Mouse (Mus musculus) liver, adult 2 months (tissue): Measurements from ENCODE around the gene Sirpa. TPM values are rescaled to one million over a fixed set of nuclear protein-coding genes. Genes with fewer than 3 reads are reported as not detected.

ENCODE experiments used
- DNase-seq: peaks from one replicate; pipeline ENCODE4 v3.0.0-alpha.2; 2011; ENCODE audit warnings: low read depth, low spot score; ENCODE audit errors: extremely low read depth
- H3K27ac ChIP-seq: fragments of 200-500 bp; replicated peaks from 2 replicates; pipeline ENCODE4 v1.5.1; 2012; ENCODE audit warnings: low read depth, mild to moderate bottlenecking, control low read depth, inconsistent platforms, low read length; ENCODE audit not compliant: insufficient read depth
- H3K27me3 ChIP-seq: fragments of 200-500 bp; 2 replicates; pipeline ENCODE4 v1.6.1; 2012; ENCODE audit warnings: mild to moderate bottlenecking, moderate library complexity, low read length, inconsistent platforms; ENCODE audit not compliant: control insufficient read depth, insufficient read depth
- H3K36me3 ChIP-seq: fragments of 200-500 bp; 2 replicates; pipeline ENCODE4 v1.6.1; 2012; ENCODE audit warnings: low read length, inconsistent platforms; ENCODE audit not compliant: control insufficient read depth, insufficient read depth
- H3K4me1 ChIP-seq: fragments of 200-500 bp; 2 replicates; pipeline ENCODE4 v1.6.1; 2011; ENCODE audit warnings: low read length; ENCODE audit not compliant: control insufficient read depth, insufficient read depth
- H3K4me3 ChIP-seq: fragments of 200-500 bp; 2 replicates; pipeline ENCODE4 v1.5.1; 2011; ENCODE audit warnings: low read depth, mild to moderate bottlenecking, control low read depth, low read length, moderate library complexity; ENCODE audit not compliant: insufficient read depth
- H3K79me2 ChIP-seq: fragments of 200-500 bp; 2 replicates; pipeline ENCODE4 v1.6.1; 2012; ENCODE audit warnings: inconsistent platforms, mild to moderate bottlenecking, low read length, moderate library complexity; ENCODE audit not compliant: control insufficient read depth, insufficient read depth
- H3K9ac ChIP-seq: fragments of 200-500 bp; 2 replicates; pipeline ENCODE4 v1.6.1; 2012; ENCODE audit warnings: low read depth, mild to moderate bottlenecking, control low read depth, inconsistent platforms, low read length
- CTCF ChIP-seq: fragments of 200-500 bp; IDR thresholded peaks from 2 replicates; pipeline ENCODE4 v1.5.1; 2011; ENCODE audit warnings: low read depth, low read length, control low read depth
- POLR2A ChIP-seq: fragments of 200-500 bp; IDR thresholded peaks from 2 replicates; pipeline ENCODE4 v1.6.1; 2011; ENCODE audit warnings: low read length, control low read depth; ENCODE audit not compliant: insufficient read depth; ENCODE audit errors: extremely low read depth
- WGBS: fragments of 180-500 bp; shearing (Covaris S2); methylation state at CpG from one replicate; pipeline ENCODE4 v1.1.7; 2018; 5-methylcytosine and 5-hydroxymethylcytosine counted together
- polyA plus RNA-seq: library from polyadenylated mRNA; depleted of rRNA; stranded (reverse); fragments of >200 nt; gene quantifications from 2 replicates; pipeline ENCODE4 v1.2.3, GENCODE M21; 2012; rRNA removed
- total RNA-seq: library from RNA; depleted of rRNA; stranded (reverse); fragments of >200 nt; gene quantifications from 2 replicates; pipeline ENCODE4 v1.2.3, GENCODE M21; 2014; rRNA removed

The Sirpa gene
- total RNA-seq, result 12.4 and 22.9 TPM in 2 replicates
- 5.2 and 13.1 TPM in 2 replicates for polyA plus RNA-seq

GRCm38 (mm10) chr2:129592459-129593140, at the start of gene Sirpa:
Gene Sirpa, plus strand, starts transcription at chr2:129592835.
- TF ChIP-seq POLR2A, result 0 out of 2 replicates have a peak, but pooled peaks have one; percentile 23
- TF ChIP-seq CTCF, result 0 out of 2 replicates have a peak, but pooled peaks have one; percentile 6
- DNase-seq, result peak; percentile 53
- whole genome bisulfite sequencing, result 1% methylated on average over 42 of the region's 43 CpGs

GRCm38 (mm10) chr2:129544448-129544847, 48.2 kb upstream of the Sirpa start:
- Histone ChIP-seq H3K27ac (peak overlapping the region; percentile 1; the same call in 1 of the 2 replicates), H3K4me1 (no peaks in the 10 kb centered on the region; the same call in 1 of the 2 replicates), H3K79me2 (no peaks in the 10 kb centered on the region), H3K4me3 (no peak overlapping the region), H3K27me3 (no peaks in the 10 kb centered on the region), H3K9ac (no peak overlapping the region), H3K36me3 (no peaks in the 10 kb centered on the region)
- no peak for TF ChIP-seq POLR2A
- no peak for TF ChIP-seq CTCF
- peak; percentile 83 for DNase-seq
- WGBS, result 29% methylated on average over 4 of the region's 4 CpGs

More at GRCm38 (mm10) chr2:129592459-129593140, at the start of gene Sirpa:
- Histone ChIP-seq H3K27ac (peak within 1 kb of the TSS; percentile 65), H3K27me3 (0 out of 2 replicates have a peak, but pooled peaks cover 2% of the 10 kb centered on the region), H3K4me3 (peak within 1 kb of the TSS; percentile 95), H3K79me2 (no peaks in the 10 kb centered on the region; the same call in 1 of the 2 replicates), H3K4me1 (no peaks in the 10 kb centered on the region; the same call in 1 of the 2 replicates), H3K36me3 (no peaks in the 10 kb centered on the region), H3K9ac (peak within 1 kb of the TSS; percentile 93)

- H3K36me3 ChIP-seq, result no peaks in the 10 kb centered on the region
- no peaks in the 10 kb centered on the region for H3K79me2 ChIP-seq
- H3K9ac ChIP-seq, result no peak overlapping the region
- DNase-seq, result no peak
- H3K27me3 ChIP-seq, result no peaks in the 10 kb centered on the region
- no peak overlapping the region for H3K4me3 ChIP-seq
- no peak for TF ChIP-seq POLR2A
- TF ChIP-seq CTCF, result no peak
- no peaks in the 10 kb centered on the region; the same call in 1 of the 2 replicates for H3K4me1 ChIP-seq
- peak overlapping the region; percentile 1; the same call in 1 of the 2 replicates for H3K27ac ChIP-seq
- WGBS, result 78% methylated on average over 3 of the region's 3 CpGs
These were observed 47.7 kb upstream of the Sirpa start for GRCm38 (mm10) chr2:129544919-129545318.

DNA sequence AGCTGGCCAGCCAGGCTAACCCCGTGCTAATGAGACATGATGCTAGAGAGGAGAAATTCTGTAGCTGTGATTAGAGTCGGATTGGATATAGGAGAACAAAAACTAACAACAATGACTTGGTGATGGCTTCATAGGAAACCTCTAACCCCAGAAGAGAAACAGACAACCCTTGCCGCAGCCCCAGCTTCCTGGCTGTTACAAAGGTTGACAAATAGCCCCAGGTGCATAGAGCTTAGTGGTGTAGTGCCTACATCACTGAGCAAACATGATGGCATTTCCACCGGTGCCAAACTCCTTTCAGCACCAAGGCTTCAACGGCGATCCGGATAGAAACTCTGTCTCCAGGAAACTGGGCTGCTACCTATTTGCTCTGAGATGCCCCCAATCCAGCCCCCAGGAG, 47.0 kb upstream of the Sirpa start:
- Histone ChIP-seq H3K79me2 (no peaks in the 10 kb centered on the region), H3K27ac (no peak overlapping the region), H3K27me3 (no peaks in the 10 kb centered on the region), H3K4me3 (no peak overlapping the region), H3K36me3 (no peaks in the 10 kb centered on the region), H3K4me1 (no peaks in the 10 kb centered on the region; the same call in 1 of the 2 replicates), H3K9ac (no peak overlapping the region)
- no peak for TF ChIP-seq CTCF
- no peak for TF ChIP-seq POLR2A
- DNase-seq, result no peak
- 74% methylated on average over 7 of the region's 7 CpGs for WGBS

DNA sequence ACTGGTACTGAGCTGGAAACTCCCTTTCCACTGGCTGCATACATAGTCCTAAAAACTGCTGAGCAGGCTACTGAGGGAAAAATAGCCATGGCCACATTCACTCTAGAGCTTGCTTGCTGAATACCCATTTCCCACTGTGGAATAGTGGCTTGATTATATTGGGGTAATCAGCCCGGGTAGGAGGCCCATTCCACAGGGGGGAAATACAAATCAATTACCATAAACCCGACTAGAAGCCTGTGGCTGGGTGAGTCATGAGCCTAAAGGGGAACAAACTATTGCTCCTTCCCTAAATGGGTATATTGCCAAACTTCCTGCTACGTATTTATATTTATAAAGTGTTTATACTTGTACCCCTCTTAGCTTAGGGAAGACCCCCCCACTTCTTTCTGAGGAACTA, 45.9 kb upstream of the Sirpa start:
- Histone ChIP-seq H3K4me1 (no peaks in the 10 kb centered on the region; the same call in 1 of the 2 replicates), H3K79me2 (no peaks in the 10 kb centered on the region), H3K36me3 (no peaks in the 10 kb centered on the region), H3K27ac (no peak overlapping the region), H3K27me3 (no peaks in the 10 kb centered on the region), H3K4me3 (no peak overlapping the region), H3K9ac (no peak overlapping the region)
- TF ChIP-seq CTCF (no peak), POLR2A (no peak)
- peak; percentile 28 for DNase-seq
- 70% methylated on average over 3 of the region's 3 CpGs for WGBS
